Mouse (Mus musculus): ENCODE measurements around the gene Prkcb. TPM values are rescaled to one million over a fixed set of nuclear protein-coding genes. Genes with fewer than 3 reads are reported as not detected.

Prkcb gene
- polyA plus RNA-seq, 1 experiment from 2014 or later: 3.3 TPM

DNA sequence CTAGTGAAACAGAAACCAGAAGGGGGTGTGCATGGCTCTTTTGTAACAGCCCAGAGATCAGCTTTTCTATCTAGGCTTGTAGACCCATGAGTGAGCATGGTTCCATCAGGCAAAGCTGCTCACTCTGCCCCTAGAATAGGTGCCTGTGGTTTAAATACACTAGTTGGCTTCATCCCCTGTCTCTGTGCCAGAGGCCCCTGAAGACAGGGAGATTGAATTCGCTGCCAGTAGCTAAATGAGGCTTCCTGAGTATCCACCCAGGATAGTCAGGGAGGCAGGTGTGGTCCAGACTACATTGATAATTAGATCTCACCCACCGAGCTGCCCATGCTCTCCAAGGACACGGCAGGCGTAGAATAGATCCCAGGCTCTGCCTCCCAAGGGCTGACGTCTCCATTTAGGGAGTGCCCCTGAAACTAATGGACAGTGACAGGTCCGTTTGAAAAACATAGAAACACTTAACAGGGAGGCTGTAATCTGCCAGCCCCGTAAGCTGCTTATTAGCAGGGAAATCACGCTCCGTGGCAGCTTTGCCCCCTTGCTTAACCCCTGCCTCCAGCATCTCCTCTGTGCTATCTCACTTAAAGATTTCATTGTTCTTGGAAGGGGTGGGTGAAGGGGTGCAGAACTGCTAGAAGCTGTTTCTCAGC, 333.7 kb downstream of the Prkcb start:
- WGBS: 31% methylated on average over 9 of the region's 9 CpGs
- Histone ChIP-seq H3K9ac (no peak overlapping the region), H3K36me3 (no peaks in the 10 kb centered on the region), H3K4me3 (no peak overlapping the region), H3K27me3 (no peaks in the 10 kb centered on the region), H3K9me3 (replicated peaks) (no peaks in the 10 kb centered on the region), H3K4me1 (replicated peaks) (no peaks in the 10 kb centered on the region), H3K4me2 (no peak overlapping the region), H3K27ac (no peak overlapping the region)
- ATAC-seq (replicated peaks; ENCODE audit: insufficient number of reproducible peaks, insufficient read depth, low FRiP score, low read depth): no peak

DNA sequence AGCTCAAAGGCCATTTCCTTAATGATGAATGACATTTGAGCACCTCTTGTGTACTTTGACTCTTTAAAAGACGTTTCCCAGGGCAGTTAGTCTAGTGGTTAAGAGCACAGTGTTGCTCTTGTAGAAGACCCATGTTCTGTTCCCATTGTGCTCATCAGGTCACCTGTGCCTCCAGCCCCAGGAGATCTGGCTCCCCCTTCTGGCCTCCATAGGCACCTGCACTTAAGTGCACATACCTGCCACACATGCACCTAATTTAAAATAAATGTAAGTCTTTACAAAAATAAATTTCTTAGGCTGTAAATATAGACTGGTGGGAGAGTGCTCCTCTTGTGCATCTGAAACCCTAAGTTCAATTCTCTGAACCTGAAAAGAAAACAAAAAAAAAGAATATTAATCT, 335.2 kb downstream of the Prkcb start:
- no peak overlapping the region for H3K9ac ChIP-seq
- 41% methylated on average over 1 of the region's 1 CpGs for WGBS
- ATAC-seq (replicated peaks; ENCODE audit: insufficient number of reproducible peaks, insufficient read depth, low FRiP score, low read depth): no peak
- H3K4me3 ChIP-seq: no peak overlapping the region
- no peak overlapping the region for H3K4me2 ChIP-seq
- H3K36me3 ChIP-seq: no peaks in the 10 kb centered on the region
- 0 out of 2 replicates have a peak, but pooled peaks cover 2% of the 10 kb centered on the region for H3K4me1 ChIP-seq (replicated peaks)
- no peaks in the 10 kb centered on the region for H3K9me3 ChIP-seq (replicated peaks)
- no peak overlapping the region for H3K27ac ChIP-seq
- H3K27me3 ChIP-seq: no peaks in the 10 kb centered on the region

DNA sequence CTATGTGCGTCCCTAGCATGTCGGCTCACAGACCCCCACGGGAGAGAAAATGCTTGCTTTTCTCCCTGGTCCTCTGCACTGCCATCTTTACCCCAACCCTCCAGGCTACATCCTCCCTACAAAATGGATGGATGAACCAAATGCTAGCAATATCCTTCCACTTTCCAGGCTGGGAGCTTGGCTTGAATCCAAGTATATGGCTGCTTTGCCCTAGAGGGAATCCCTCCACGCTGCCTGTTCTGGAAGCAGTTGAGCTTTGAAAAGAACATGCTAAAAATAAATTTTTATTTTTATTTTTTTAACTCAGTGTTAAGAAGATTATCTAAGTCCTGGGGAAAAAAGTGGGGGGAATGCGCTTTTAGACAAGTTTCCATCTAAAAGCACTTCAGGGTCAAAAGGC, 339.5 kb downstream of the Prkcb start:
- no peaks in the 10 kb centered on the region for H3K9me3 ChIP-seq (replicated peaks)
- H3K4me1 ChIP-seq (replicated peaks): 0 out of 2 replicates have a peak, but pooled peaks cover 2% of the 10 kb centered on the region
- H3K9ac ChIP-seq: no peak overlapping the region
- no peak overlapping the region for H3K4me2 ChIP-seq
- no peaks in the 10 kb centered on the region for H3K36me3 ChIP-seq
- 74% methylated on average over 5 of the region's 5 CpGs for WGBS
- no peak overlapping the region for H3K4me3 ChIP-seq
- no peak for ATAC-seq (replicated peaks; ENCODE audit: insufficient number of reproducible peaks, insufficient read depth, low FRiP score, low read depth)
- no peaks in the 10 kb centered on the region for H3K27me3 ChIP-seq
- H3K27ac ChIP-seq: no peak overlapping the region

DNA sequence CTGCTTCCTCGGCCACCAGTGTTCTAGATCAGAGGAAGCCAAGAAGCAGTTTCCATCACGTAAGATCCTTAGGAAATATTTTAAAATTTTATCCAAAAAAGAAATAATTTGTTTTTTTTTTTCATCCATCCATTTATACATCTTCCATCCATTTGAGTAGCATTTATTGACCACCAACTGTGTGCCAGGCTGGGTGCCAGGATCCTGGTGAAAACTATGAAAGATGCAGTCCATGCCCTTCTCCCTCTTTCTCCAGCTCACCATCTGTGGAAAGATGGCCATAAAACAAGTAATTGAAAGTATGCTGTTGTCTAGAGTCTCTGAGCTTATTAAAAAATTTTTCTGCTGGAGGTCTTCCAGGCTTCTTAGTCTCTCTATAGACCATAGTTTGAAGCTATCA, 341.8 kb downstream of the Prkcb start:
- H3K27ac ChIP-seq: no peak overlapping the region
- H3K9ac ChIP-seq: no peak overlapping the region
- no peaks in the 10 kb centered on the region for H3K9me3 ChIP-seq (replicated peaks)
- no peak overlapping the region for H3K4me3 ChIP-seq
- no peak for ATAC-seq (replicated peaks; ENCODE audit: insufficient number of reproducible peaks, insufficient read depth, low FRiP score, low read depth)
- no peaks in the 10 kb centered on the region for H3K27me3 ChIP-seq
- H3K36me3 ChIP-seq: no peaks in the 10 kb centered on the region
- WGBS: 82% methylated on average over 2 of the region's 2 CpGs
- no peak overlapping the region for H3K4me2 ChIP-seq
- 0 out of 2 replicates have a peak, but pooled peaks cover 2% of the 10 kb centered on the region for H3K4me1 ChIP-seq (replicated peaks)

DNA sequence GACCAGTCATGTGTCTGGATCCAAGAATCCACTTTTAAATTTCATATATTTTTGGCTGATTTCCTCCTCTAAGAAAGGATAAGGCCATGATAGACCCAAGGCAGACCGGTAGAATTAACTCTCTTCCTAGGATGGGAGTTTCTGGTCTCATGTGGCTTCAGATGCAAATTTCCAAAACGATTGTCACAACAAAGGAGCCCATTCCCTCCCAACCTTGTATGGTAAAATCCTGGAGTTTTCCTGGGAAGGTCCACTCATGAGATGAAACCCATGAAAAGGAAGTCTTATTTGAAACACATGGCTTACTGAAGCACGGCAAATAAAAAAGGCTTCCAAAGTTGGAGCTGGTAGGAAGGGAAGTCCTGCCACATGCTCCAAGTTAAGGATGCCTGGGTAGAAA, 342.6 kb downstream of the Prkcb start:
- WGBS: 58% methylated on average over 3 of the region's 3 CpGs
- no peak overlapping the region for H3K4me2 ChIP-seq
- no peaks in the 10 kb centered on the region for H3K9me3 ChIP-seq (replicated peaks)
- no peaks in the 10 kb centered on the region for H3K36me3 ChIP-seq
- H3K4me3 ChIP-seq: no peak overlapping the region
- 0 out of 2 replicates have a peak, but pooled peaks cover 2% of the 10 kb centered on the region for H3K4me1 ChIP-seq (replicated peaks)
- H3K27me3 ChIP-seq: no peaks in the 10 kb centered on the region
- H3K27ac ChIP-seq: no peak overlapping the region
- ATAC-seq (replicated peaks; ENCODE audit: insufficient number of reproducible peaks, insufficient read depth, low FRiP score, low read depth): no peak
- H3K9ac ChIP-seq: no peak overlapping the region

DNA sequence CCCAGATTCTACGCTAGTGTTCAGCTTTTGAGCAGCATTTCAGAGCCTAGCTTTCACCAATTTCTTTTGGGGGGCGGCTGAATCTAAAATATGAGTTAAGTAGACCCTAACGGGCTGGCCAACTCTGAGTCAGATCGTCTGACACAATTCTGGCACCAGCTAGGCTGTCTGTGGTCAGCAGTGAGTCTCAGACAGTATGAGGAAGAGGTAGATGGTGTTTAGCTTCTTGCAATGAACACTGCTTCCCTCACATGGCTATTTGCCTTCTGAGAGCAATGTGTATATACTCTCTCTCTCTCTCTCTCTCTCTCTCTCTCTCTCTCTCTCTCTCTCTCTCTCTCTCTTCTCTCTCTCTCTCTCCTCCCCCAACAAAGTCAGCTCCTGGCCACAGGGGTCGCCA, 344.4 kb downstream of the Prkcb start:
- H3K4me2 ChIP-seq: no peak overlapping the region
- no peak overlapping the region for H3K27ac ChIP-seq
- ATAC-seq (replicated peaks; ENCODE audit: insufficient number of reproducible peaks, insufficient read depth, low FRiP score, low read depth): no peak
- no peak overlapping the region for H3K9ac ChIP-seq
- H3K4me1 ChIP-seq (replicated peaks): 0 out of 2 replicates have a peak, but pooled peaks cover 2% of the 10 kb centered on the region
- H3K4me3 ChIP-seq: no peak overlapping the region
- H3K36me3 ChIP-seq: no peaks in the 10 kb centered on the region
- H3K27me3 ChIP-seq: no peaks in the 10 kb centered on the region
- 70% methylated on average over 5 of the region's 5 CpGs for WGBS
- no peaks in the 10 kb centered on the region for H3K9me3 ChIP-seq (replicated peaks)

DNA sequence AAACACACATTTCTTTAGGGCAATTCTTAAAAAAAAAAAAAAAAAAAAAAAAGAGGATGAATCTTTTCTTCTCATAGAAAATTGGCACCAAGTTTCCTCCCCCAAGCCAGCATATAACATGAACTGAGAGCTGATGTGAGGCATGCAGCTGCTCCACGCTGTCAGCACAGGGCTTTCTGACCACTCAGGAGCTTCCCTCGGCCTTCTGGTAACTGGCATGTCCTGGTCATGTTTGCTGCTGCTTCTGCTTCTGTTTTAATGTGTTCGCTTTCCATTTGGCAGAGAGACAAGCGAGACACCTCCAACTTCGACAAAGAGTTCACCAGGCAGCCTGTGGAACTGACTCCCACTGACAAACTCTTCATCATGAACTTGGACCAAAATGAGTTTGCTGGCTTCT, 344.9 kb downstream of the Prkcb start:
- no peaks in the 10 kb centered on the region for H3K27me3 ChIP-seq

DNA sequence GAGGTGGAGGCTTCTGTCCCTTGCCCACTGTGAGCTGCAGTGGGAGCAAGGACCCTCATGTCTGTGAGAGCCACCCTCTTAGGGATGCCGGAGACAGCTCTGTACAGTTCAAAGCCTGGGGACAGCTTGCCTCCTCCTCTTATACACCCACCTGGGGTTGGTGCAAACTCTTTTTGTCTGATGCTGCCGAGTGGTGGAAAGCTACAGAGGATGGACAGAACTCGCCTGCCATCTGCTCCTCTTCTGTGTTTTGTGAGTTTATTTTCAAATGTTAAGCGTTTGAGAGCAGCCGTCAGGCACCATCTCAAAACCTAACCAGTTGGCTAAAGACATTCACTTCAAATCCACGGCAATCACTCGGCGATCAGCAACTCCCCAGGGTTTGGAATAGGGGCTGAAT, 355.1 kb downstream of the Prkcb start:
- no peaks in the 10 kb centered on the region for H3K36me3 ChIP-seq
- H3K27me3 ChIP-seq: no peaks in the 10 kb centered on the region
- 81% methylated on average over 8 of the region's 8 CpGs for WGBS
- no peaks in the 10 kb centered on the region for H3K4me1 ChIP-seq (replicated peaks)
- no peaks in the 10 kb centered on the region for H3K9me3 ChIP-seq (replicated peaks)
- H3K4me2 ChIP-seq: no peak overlapping the region
- ATAC-seq (replicated peaks; ENCODE audit: insufficient number of reproducible peaks, insufficient read depth, low FRiP score, low read depth): no peak
- no peak overlapping the region for H3K27ac ChIP-seq
- no peak overlapping the region for H3K9ac ChIP-seq
- H3K4me3 ChIP-seq: no peak overlapping the region

More for the DNA sequence above, 344.9 kb downstream of the Prkcb start:
- ATAC-seq (replicated peaks; ENCODE audit: insufficient number of reproducible peaks, insufficient read depth, low FRiP score, low read depth): no peak
- H3K27ac ChIP-seq: no peak overlapping the region
- no peak overlapping the region for H3K9ac ChIP-seq
- no peaks in the 10 kb centered on the region for H3K4me1 ChIP-seq (replicated peaks)
- H3K4me2 ChIP-seq: no peak overlapping the region
- no peaks in the 10 kb centered on the region for H3K9me3 ChIP-seq (replicated peaks)
- H3K4me3 ChIP-seq: no peak overlapping the region
- no peaks in the 10 kb centered on the region for H3K36me3 ChIP-seq
- 80% methylated on average over 5 of the region's 5 CpGs for WGBS

DNA sequence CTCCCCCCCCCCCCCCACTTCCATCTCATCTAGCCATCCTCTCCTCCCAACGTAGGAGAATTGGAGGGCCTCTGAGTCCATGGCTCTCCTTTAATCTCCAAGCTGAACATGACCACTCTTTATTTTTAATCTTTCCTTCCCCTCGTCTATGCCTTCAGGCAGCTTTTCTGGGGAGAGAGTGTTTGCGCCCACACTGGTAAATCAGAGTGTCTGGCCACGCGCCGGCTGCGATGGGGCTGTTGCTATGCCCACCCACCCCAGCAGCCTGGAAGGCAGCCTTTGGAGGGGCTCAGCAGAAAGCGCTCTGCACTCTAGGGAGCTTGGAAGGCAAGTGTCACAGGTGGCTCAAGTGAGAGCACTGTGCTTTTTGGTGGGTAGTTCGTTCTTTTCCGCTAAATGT, 360.8 kb downstream of the Prkcb start:
- Histone ChIP-seq H3K36me3 (no peaks in the 10 kb centered on the region), H3K9ac (no peak overlapping the region), H3K4me3 (no peak overlapping the region), H3K27ac (no peak overlapping the region), H3K4me1 (replicated peaks) (no peaks in the 10 kb centered on the region), H3K27me3 (no peaks in the 10 kb centered on the region), H3K9me3 (replicated peaks) (no peaks in the 10 kb centered on the region), H3K4me2 (no peak overlapping the region)
- 63% methylated on average over 10 of the region's 10 CpGs for WGBS
- ATAC-seq (replicated peaks; ENCODE audit: insufficient number of reproducible peaks, insufficient read depth, low FRiP score, low read depth): no peak

DNA sequence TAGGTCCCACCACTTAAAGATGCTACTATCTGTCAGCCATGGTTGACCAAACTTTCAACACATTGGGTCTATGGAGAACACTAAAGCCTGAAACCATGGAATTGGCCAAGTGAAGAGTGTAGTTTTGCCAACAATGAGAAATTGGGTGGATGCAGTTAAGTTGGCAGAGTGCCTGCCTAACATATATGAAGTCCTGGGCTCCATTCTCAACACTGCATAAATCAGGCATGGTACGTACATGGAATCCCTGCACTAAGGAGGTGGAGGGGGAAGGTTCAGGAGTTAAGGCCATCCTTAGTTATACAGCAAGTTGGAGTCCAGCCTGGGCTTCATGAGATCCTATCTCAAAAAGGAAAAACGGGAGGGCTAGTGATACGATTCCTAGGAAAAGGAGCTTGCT, 364.0 kb downstream of the Prkcb start:
- ATAC-seq (replicated peaks; ENCODE audit: insufficient number of reproducible peaks, insufficient read depth, low FRiP score, low read depth): no peak
- H3K27ac ChIP-seq: no peak overlapping the region
- H3K9me3 ChIP-seq (replicated peaks): no peaks in the 10 kb centered on the region
- no peaks in the 10 kb centered on the region for H3K27me3 ChIP-seq
- H3K36me3 ChIP-seq: no peaks in the 10 kb centered on the region
- no peak overlapping the region for H3K4me2 ChIP-seq
- WGBS: 71% methylated on average over 3 of the region's 3 CpGs
- H3K4me1 ChIP-seq (replicated peaks): no peaks in the 10 kb centered on the region
- no peak overlapping the region for H3K9ac ChIP-seq
- H3K4me3 ChIP-seq: no peak overlapping the region

DNA sequence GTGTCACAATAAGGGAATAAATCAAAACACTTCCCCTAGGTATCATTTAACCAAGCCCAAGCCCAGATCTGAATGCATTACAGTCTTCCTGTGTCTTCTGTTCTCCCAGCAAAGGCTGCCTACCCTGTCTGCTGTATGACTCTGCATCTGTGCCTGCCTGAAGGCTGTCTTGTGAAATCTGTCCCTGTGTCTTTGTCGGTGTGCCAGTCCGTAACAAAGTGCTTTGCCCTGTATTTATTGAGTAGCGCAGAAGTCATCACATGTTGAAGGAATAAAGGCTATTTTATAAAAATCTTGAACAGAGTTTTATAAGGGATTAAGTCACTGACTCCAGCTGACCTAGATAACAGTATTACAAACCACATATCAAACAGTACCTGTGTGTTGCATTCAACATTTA, 368.1 kb downstream of the Prkcb start:
- Histone ChIP-seq H3K4me2 (no peak overlapping the region), H3K4me1 (replicated peaks) (no peaks in the 10 kb centered on the region)
- 82% methylated on average over 3 of the region's 3 CpGs for WGBS

DNA sequence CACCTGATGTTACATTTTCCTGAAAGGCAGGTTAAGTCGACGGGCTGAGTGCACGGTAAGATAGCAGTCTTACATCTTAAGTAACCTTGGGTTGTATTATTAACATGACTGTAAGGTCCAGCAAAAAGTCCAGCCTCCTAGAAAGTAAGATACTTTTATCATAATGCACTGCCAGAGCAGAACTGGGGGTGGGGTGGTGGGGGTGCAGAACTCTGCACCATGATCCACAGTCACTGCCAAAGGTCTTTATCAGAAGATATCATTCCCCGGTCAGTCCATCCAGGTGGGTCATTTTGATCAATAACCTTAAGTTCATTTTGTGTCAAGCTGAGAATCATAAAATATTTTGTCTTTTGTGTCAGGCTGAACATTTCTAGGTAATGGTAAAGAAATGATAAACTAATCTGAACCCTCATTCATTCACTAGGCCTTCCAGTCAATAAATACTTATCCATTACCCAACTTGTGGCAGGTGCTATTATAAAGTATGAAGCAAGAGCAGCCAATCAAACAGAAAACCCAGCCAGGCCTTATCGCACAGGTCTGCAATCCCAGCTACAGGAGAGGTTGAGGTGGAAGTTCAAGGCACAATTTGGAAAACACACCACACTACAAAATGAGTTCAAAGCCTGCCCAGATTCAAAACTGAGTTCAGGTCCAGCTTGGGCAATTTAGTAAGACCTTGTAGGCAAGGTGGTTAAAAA, 369.0 kb downstream of the Prkcb start:
- Histone ChIP-seq H3K4me2 (no peak overlapping the region), H3K4me3 (no peak overlapping the region), H3K27me3 (no peaks in the 10 kb centered on the region), H3K9ac (no peak overlapping the region), H3K27ac (no peak overlapping the region), H3K36me3 (no peaks in the 10 kb centered on the region), H3K9me3 (replicated peaks) (no peaks in the 10 kb centered on the region), H3K4me1 (replicated peaks) (no peaks in the 10 kb centered on the region)
- no peak for ATAC-seq (replicated peaks; ENCODE audit: insufficient number of reproducible peaks, insufficient read depth, low FRiP score, low read depth)
- WGBS: 87% methylated on average over 5 of the region's 5 CpGs

More for the DNA sequence above, 368.1 kb downstream of the Prkcb start:
- no peaks in the 10 kb centered on the region for H3K36me3 ChIP-seq
- no peaks in the 10 kb centered on the region for H3K9me3 ChIP-seq (replicated peaks)
- H3K27ac ChIP-seq: no peak overlapping the region
- no peaks in the 10 kb centered on the region for H3K27me3 ChIP-seq
- no peak overlapping the region for H3K4me3 ChIP-seq
- no peak for ATAC-seq (replicated peaks; ENCODE audit: insufficient number of reproducible peaks, insufficient read depth, low FRiP score, low read depth)
- H3K9ac ChIP-seq: no peak overlapping the region
